Mouse (Mus musculus): ENCODE results near the gene 1700020A23Rik. TPM values are rescaled to one million over a fixed set of nuclear protein-coding genes. Genes with fewer than 3 reads are reported as not detected.
"Not testable (repeated sequence)": the region's sequence is repeated elsewhere in the genome, so short reads cannot be mapped to it uniquely, and the experiment has no call there.

1700020A23Rik gene
- not detected in 2 replicates for polyA plus RNA-seq (2012; rRNA removed)

GRCm38 (mm10) chr2:130404939-130405338, at the start of gene 1700020A23Rik, which contains the start of gene Gm28372:
Gene 1700020A23Rik, plus strand, starts transcription at chr2:130405259.
Gene Gm28372, plus strand, starts transcription at chr2:130405239.
- no peak for DNase-seq (ENCODE audit: extremely low spot score in 1 of 2, low spot score in 1 of 2)

GRCm38 (mm10) chr2:130357551-130357950, 47.5 kb upstream of the 1700020A23Rik start:
- DNase-seq (ENCODE audit: extremely low spot score in 1 of 2, low spot score in 1 of 2): no peak

- no peak for DNase-seq (ENCODE audit: extremely low spot score in 1 of 2, low spot score in 1 of 2)
These were observed 46.2 kb upstream of the 1700020A23Rik start for GRCm38 (mm10) chr2:130358852-130359251.

- DNase-seq (ENCODE audit: extremely low spot score in 1 of 2, low spot score in 1 of 2): peak in 1 of 2 experiments; percentile 63
These were observed 42.5 kb upstream of the 1700020A23Rik start for GRCm38 (mm10) chr2:130362511-130363026.

- DNase-seq (ENCODE audit: extremely low spot score in 1 of 2, low spot score in 1 of 2): no peak
These were observed 39.6 kb upstream of the 1700020A23Rik start for GRCm38 (mm10) chr2:130365211-130366094.

GRCm38 (mm10) chr2:130367386-130367785, 37.7 kb upstream of the 1700020A23Rik start:
- DNase-seq (ENCODE audit: extremely low spot score in 1 of 2, low spot score in 1 of 2): no peak

GRCm38 (mm10) chr2:130373026-130373425, 32.0 kb upstream of the 1700020A23Rik start:
- not testable (repeated sequence) for DNase-seq (ENCODE audit: extremely low spot score in 1 of 2, low spot score in 1 of 2)

- DNase-seq (ENCODE audit: extremely low spot score in 1 of 2, low spot score in 1 of 2): no peak
These were observed 30.1 kb upstream of the 1700020A23Rik start for GRCm38 (mm10) chr2:130374951-130375350.

- no peak for DNase-seq (ENCODE audit: extremely low spot score in 1 of 2, low spot score in 1 of 2)
These were observed 21.9 kb upstream of the 1700020A23Rik start for GRCm38 (mm10) chr2:130383205-130383604.

- DNase-seq (ENCODE audit: extremely low spot score in 1 of 2, low spot score in 1 of 2): no peak
These were observed 21.2 kb upstream of the 1700020A23Rik start for GRCm38 (mm10) chr2:130383895-130384294.

- DNase-seq (ENCODE audit: extremely low spot score in 1 of 2, low spot score in 1 of 2): no peak
These were observed 18.8 kb upstream of the 1700020A23Rik start for GRCm38 (mm10) chr2:130386212-130386611.

- DNase-seq (ENCODE audit: extremely low spot score in 1 of 2, low spot score in 1 of 2): no peak
These were observed 16.3 kb upstream of the 1700020A23Rik start for GRCm38 (mm10) chr2:130388796-130389195.

GRCm38 (mm10) chr2:130390993-130391625, 13.9 kb upstream of the 1700020A23Rik start:
- no peak for DNase-seq (ENCODE audit: extremely low spot score in 1 of 2, low spot score in 1 of 2)

GRCm38 (mm10) chr2:130392836-130393235, 12.2 kb upstream of the 1700020A23Rik start:
- DNase-seq (ENCODE audit: extremely low spot score in 1 of 2, low spot score in 1 of 2): no peak

GRCm38 (mm10) chr2:130395696-130396095, 9.4 kb upstream of the 1700020A23Rik start:
- DNase-seq (ENCODE audit: extremely low spot score in 1 of 2, low spot score in 1 of 2): no peak

- no peak for DNase-seq (ENCODE audit: extremely low spot score in 1 of 2, low spot score in 1 of 2)
These were observed 7.7 kb upstream of the 1700020A23Rik start, which contains the start of gene Cpxm1 for GRCm38 (mm10) chr2:130397186-130397985. Gene Cpxm1, minus strand, starts transcription at chr2:130397574.

- DNase-seq (ENCODE audit: extremely low spot score in 1 of 2, low spot score in 1 of 2): peak in 1 of 2 experiments; percentile 33
These were observed 7.0 kb upstream of the 1700020A23Rik start for GRCm38 (mm10) chr2:130398091-130398490.

- no peak for DNase-seq (ENCODE audit: extremely low spot score in 1 of 2, low spot score in 1 of 2)
These were observed 5.0 kb upstream of the 1700020A23Rik start for GRCm38 (mm10) chr2:130400046-130400445.

- DNase-seq (ENCODE audit: extremely low spot score in 1 of 2, low spot score in 1 of 2): no peak
These were observed 3.2 kb upstream of the 1700020A23Rik start for GRCm38 (mm10) chr2:130401891-130402290.

GRCm38 (mm10) chr2:130406178-130406577, 1.1 kb downstream of the 1700020A23Rik start, which contains the start of gene Tmem239:
Gene Tmem239, plus strand, starts transcription at chr2:130406478.
- no peak for DNase-seq (ENCODE audit: extremely low spot score in 1 of 2, low spot score in 1 of 2)

Measured in frontal cortex, adult 2 months (tissue).